Mouse (Mus musculus): Measurements from ENCODE around the gene Spon1.

DNA sequence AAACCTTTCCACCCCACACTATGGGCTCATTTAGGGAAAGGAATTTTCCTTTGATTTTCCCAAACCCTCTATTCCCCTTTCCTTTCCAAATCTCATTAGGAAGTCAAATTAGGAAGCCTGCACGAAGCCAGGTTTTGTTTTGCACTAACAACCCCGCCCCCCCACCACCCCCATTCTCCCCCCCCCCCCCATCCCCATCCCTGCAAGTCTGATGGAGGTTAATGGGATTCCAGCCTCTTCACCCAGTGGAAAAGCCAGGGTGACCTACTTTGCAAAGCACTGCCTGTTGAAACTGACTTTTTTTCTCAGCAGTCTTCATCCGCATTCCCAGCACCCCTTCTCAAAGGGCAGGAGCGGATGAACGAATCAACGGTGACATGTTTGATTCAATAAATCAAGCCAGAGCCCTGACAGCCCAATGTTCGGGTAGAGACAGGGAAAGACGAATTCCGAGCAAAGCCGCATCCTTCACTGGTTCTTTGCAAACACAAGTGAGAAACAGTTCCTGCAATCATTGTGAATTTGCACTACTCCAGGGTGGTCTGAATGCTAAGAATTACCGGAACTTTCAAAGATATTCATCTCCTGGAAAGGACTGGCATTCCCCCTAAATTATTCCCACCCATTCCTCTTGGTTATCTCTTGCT, 254.4 kb downstream of the Spon1 start:
- no peak for TF ChIP-seq CTCF (conservative IDR thresholded peaks at IDR 0.05; ENCODE audit: low read length)
- TF ChIP-seq NANOG (IDR thresholded peaks at IDR 0.05; ENCODE audit: borderline replicate concordance, low read length) = no peak
- TF ChIP-seq POU5F1 (IDR thresholded peaks at IDR 0.05; ENCODE audit: borderline replicate concordance, low read length) = no peak

All from E14TG2a.4 (cell line).